Mouse (Mus musculus): ENCODE data around the gene Ipo13. TPM values are rescaled to one million over a fixed set of nuclear protein-coding genes. Genes with fewer than 3 reads are reported as not detected.

Gene Ipo13
- polyA plus RNA-seq, 1 experiment, result 124 TPM

- Histone ChIP-seq H3K4me3 (ENCODE audit: insufficient read depth, low read length) (no peak overlapping the region), H3K27ac (ENCODE audit: insufficient read depth, low read length) (no peak overlapping the region), H3K4me1 (ENCODE audit: control insufficient read depth, insufficient read depth, low read length) (peaks cover 1% of the 10 kb centered on the region; the same call in 1 of the 2 replicates)
- TF ChIP-seq CTCF (IDR thresholded peaks at IDR 0.05; ENCODE audit: extremely low read depth, insufficient read depth, low read length) (peak; percentile 59), POLR2A (IDR thresholded peaks at IDR 0.05; ENCODE audit: extremely low read depth, insufficient read depth, low read length) (no peak)
Measured at GRCm38 (mm10) chr4:117928699-117929241, 14.0 kb upstream of the Ipo13 start.

GRCm38 (mm10) chr4:117928234-117928633 is 13.4 kb upstream of the Ipo13 start:
- H3K27ac ChIP-seq (ENCODE audit: insufficient read depth, low read length), result no peak overlapping the region
- H3K4me3 ChIP-seq (ENCODE audit: insufficient read depth, low read length), result no peak overlapping the region
- peaks cover 1% of the 10 kb centered on the region; the same call in 1 of the 2 replicates for H3K4me1 ChIP-seq (ENCODE audit: control insufficient read depth, insufficient read depth, low read length)
- TF ChIP-seq CTCF (IDR thresholded peaks at IDR 0.05; ENCODE audit: extremely low read depth, insufficient read depth, low read length), result peak; percentile 66
- no peak for TF ChIP-seq POLR2A (IDR thresholded peaks at IDR 0.05; ENCODE audit: extremely low read depth, insufficient read depth, low read length)

GRCm38 (mm10) chr4:117926545-117927482 is 12.0 kb upstream of the Ipo13 start:
- peak overlapping the region; percentile 66 for H3K4me3 ChIP-seq (ENCODE audit: insufficient read depth, low read length)
- peak overlapping the region; percentile 29; the same call in 1 of the 2 replicates for H3K27ac ChIP-seq (ENCODE audit: insufficient read depth, low read length)
- peaks cover 1% of the 10 kb centered on the region; the same call in 1 of the 2 replicates for H3K4me1 ChIP-seq (ENCODE audit: control insufficient read depth, insufficient read depth, low read length)
- TF ChIP-seq CTCF (IDR thresholded peaks at IDR 0.05; ENCODE audit: extremely low read depth, insufficient read depth, low read length) (no peak), POLR2A (IDR thresholded peaks at IDR 0.05; ENCODE audit: extremely low read depth, insufficient read depth, low read length) (peak; percentile 47; the same call in 1 of the 2 replicates)

- peaks cover 1% of the 10 kb centered on the region; the same call in 1 of the 2 replicates for H3K4me1 ChIP-seq (ENCODE audit: control insufficient read depth, insufficient read depth, low read length)
- no peak overlapping the region for H3K27ac ChIP-seq (ENCODE audit: insufficient read depth, low read length)
- H3K4me3 ChIP-seq (ENCODE audit: insufficient read depth, low read length), result no peak overlapping the region
- TF ChIP-seq CTCF (IDR thresholded peaks at IDR 0.05; ENCODE audit: extremely low read depth, insufficient read depth, low read length), result no peak
- TF ChIP-seq POLR2A (IDR thresholded peaks at IDR 0.05; ENCODE audit: extremely low read depth, insufficient read depth, low read length), result no peak
Measured at GRCm38 (mm10) chr4:117924916-117925315, 10.1 kb upstream of the Ipo13 start.

- peaks cover 1% of the 10 kb centered on the region; the same call in 1 of the 2 replicates for H3K4me1 ChIP-seq (ENCODE audit: control insufficient read depth, insufficient read depth, low read length)
- no peak overlapping the region for H3K27ac ChIP-seq (ENCODE audit: insufficient read depth, low read length)
- TF ChIP-seq POLR2A (IDR thresholded peaks at IDR 0.05; ENCODE audit: extremely low read depth, insufficient read depth, low read length) (no peak), CTCF (IDR thresholded peaks at IDR 0.05; ENCODE audit: extremely low read depth, insufficient read depth, low read length) (no peak)
- H3K4me3 ChIP-seq (ENCODE audit: insufficient read depth, low read length), result no peak overlapping the region
Measured at GRCm38 (mm10) chr4:117923450-117923849, 8.7 kb upstream of the Ipo13 start.

- TF ChIP-seq CTCF (IDR thresholded peaks at IDR 0.05; ENCODE audit: extremely low read depth, insufficient read depth, low read length), result no peak
- TF ChIP-seq POLR2A (IDR thresholded peaks at IDR 0.05; ENCODE audit: extremely low read depth, insufficient read depth, low read length), result no peak
- Histone ChIP-seq H3K27ac (ENCODE audit: insufficient read depth, low read length) (no peak overlapping the region), H3K4me3 (ENCODE audit: insufficient read depth, low read length) (no peak overlapping the region)
Measured at GRCm38 (mm10) chr4:117921358-117921757, 6.6 kb upstream of the Ipo13 start.

GRCm38 (mm10) chr4:117918762-117919161 is 4.0 kb upstream of the Ipo13 start:
- Histone ChIP-seq H3K27ac (ENCODE audit: insufficient read depth, low read length) (no peak overlapping the region), H3K4me1 (ENCODE audit: control insufficient read depth, insufficient read depth, low read length) (no peaks in the 10 kb centered on the region), H3K4me3 (ENCODE audit: insufficient read depth, low read length) (no peak overlapping the region)
- TF ChIP-seq POLR2A (IDR thresholded peaks at IDR 0.05; ENCODE audit: extremely low read depth, insufficient read depth, low read length), result no peak
- no peak for TF ChIP-seq CTCF (IDR thresholded peaks at IDR 0.05; ENCODE audit: extremely low read depth, insufficient read depth, low read length)

More at GRCm38 (mm10) chr4:117921358-117921757, 6.6 kb upstream of the Ipo13 start:
- no peaks in the 10 kb centered on the region; the same call in 1 of the 2 replicates for H3K4me1 ChIP-seq (ENCODE audit: control insufficient read depth, insufficient read depth, low read length)

GRCm38 (mm10) chr4:117918261-117918660 is 3.5 kb upstream of the Ipo13 start:
- Histone ChIP-seq H3K27ac (ENCODE audit: insufficient read depth, low read length) (no peak overlapping the region), H3K4me3 (ENCODE audit: insufficient read depth, low read length) (no peak overlapping the region), H3K4me1 (ENCODE audit: control insufficient read depth, insufficient read depth, low read length) (no peaks in the 10 kb centered on the region; the same call in 1 of the 2 replicates)
- TF ChIP-seq CTCF (IDR thresholded peaks at IDR 0.05; ENCODE audit: extremely low read depth, insufficient read depth, low read length), result no peak
- no peak for TF ChIP-seq POLR2A (IDR thresholded peaks at IDR 0.05; ENCODE audit: extremely low read depth, insufficient read depth, low read length)

- Histone ChIP-seq H3K4me1 (ENCODE audit: control insufficient read depth, insufficient read depth, low read length) (peaks cover 2% of the 10 kb centered on the region), H3K27ac (ENCODE audit: insufficient read depth, low read length) (no peak overlapping the region), H3K4me3 (ENCODE audit: insufficient read depth, low read length) (no peak overlapping the region)
- no peak for TF ChIP-seq CTCF (IDR thresholded peaks at IDR 0.05; ENCODE audit: extremely low read depth, insufficient read depth, low read length)
- TF ChIP-seq POLR2A (IDR thresholded peaks at IDR 0.05; ENCODE audit: extremely low read depth, insufficient read depth, low read length), result no peak
Measured at GRCm38 (mm10) chr4:117917847-117918246, 3.0 kb upstream of the Ipo13 start.

Measured in cortical plate, adult 2 months (tissue).